Mouse (Mus musculus): Measurements from ENCODE around the gene Smg6. TPM values are rescaled to one million over a fixed set of nuclear protein-coding genes. Genes with fewer than 3 reads are reported as not detected.
A peak's percentile ranks its signal among the peaks of the same experiment; 100 is the strongest.

Gene Smg6
- polyA plus RNA-seq, 1 experiment from 2014 or later, result 11.3 TPM

DNA sequence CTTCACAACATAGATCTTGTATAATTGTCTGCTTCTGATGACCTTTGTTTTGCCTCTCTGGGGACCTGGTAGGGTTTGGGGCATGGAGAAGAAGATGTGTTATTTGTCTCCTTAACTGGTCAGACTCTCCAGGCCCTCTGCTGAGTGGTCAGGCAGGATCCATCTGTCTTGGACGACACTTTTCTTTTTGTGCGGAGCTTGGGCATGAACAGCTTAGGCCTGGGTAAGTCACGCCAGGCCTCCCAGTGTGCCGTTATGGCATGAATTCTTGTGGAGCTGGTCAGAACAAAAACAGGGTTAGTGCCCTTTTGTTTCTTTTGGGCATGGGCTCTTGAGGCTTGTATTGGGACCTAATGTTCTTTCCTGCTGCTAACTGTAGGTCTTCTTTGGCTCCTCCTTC lies 89.2 kb downstream of the Smg6 start:
- Histone ChIP-seq H3K4me1 (ENCODE audit: control insufficient read depth, insufficient read depth, low read length) (peaks cover 32% of the 10 kb centered on the region), H3K27me3 (ENCODE audit: control insufficient read depth, insufficient read depth, low read length) (no peaks in the 10 kb centered on the region), H3K4me3 (ENCODE audit: low read depth, low read length) (no peak overlapping the region), H3K36me3 (ENCODE audit: control insufficient read depth, insufficient read depth, low read length) (no peaks in the 10 kb centered on the region), H3K27ac (ENCODE audit: low read depth, low read length) (peak overlapping the region; percentile 91), H3K9me3 (replicated peaks; ENCODE audit: control insufficient read depth, low read length) (no peaks in the 10 kb centered on the region), H3K4me2 (no peak overlapping the region), H3K9ac (ENCODE audit: low read depth, low read length) (no peak overlapping the region)
- ATAC-seq (replicated peaks; ENCODE audit: insufficient number of reproducible peaks, low FRiP score, low TSS enrichment), result no peak
- WGBS (ENCODE audit: insufficient replicate concordance), result 68% methylated on average over 4 of the region's 4 CpGs

DNA sequence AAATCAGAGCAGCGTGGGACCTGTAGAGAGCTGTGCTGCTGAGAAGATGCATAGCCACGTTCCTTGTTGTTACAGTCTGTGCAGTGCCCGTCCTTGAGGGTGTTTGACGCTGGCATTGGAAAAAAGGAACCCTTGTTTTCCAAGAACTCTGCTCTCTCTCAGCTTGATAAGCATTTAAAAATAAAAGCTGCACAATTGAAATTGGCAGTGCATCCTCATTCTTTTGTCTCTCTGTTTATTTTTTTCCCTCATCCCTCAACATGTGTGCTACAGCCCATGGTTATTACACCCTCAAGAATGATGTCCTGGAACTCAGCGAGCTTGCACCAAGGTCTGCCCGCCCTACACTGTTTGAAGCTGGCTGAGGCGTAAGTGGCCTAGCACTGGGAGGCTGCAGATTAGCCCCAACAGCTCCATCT lies 89.8 kb downstream of the Smg6 start:
- no peaks in the 10 kb centered on the region for H3K9me3 ChIP-seq (replicated peaks; ENCODE audit: control insufficient read depth, low read length)
- H3K4me3 ChIP-seq (ENCODE audit: low read depth, low read length), result no peak overlapping the region
- no peak overlapping the region for H3K4me2 ChIP-seq
- H3K27ac ChIP-seq (ENCODE audit: low read depth, low read length), result peak overlapping the region; percentile 91
- no peaks in the 10 kb centered on the region for H3K27me3 ChIP-seq (ENCODE audit: control insufficient read depth, insufficient read depth, low read length)
- no peak overlapping the region for H3K9ac ChIP-seq (ENCODE audit: low read depth, low read length)
- peaks cover 32% of the 10 kb centered on the region for H3K4me1 ChIP-seq (ENCODE audit: control insufficient read depth, insufficient read depth, low read length)
- no peak for ATAC-seq (replicated peaks; ENCODE audit: insufficient number of reproducible peaks, low FRiP score, low TSS enrichment)
- no peaks in the 10 kb centered on the region for H3K36me3 ChIP-seq (ENCODE audit: control insufficient read depth, insufficient read depth, low read length)
- 55% methylated on average over 7 of the region's 7 CpGs for WGBS (ENCODE audit: insufficient replicate concordance)

DNA sequence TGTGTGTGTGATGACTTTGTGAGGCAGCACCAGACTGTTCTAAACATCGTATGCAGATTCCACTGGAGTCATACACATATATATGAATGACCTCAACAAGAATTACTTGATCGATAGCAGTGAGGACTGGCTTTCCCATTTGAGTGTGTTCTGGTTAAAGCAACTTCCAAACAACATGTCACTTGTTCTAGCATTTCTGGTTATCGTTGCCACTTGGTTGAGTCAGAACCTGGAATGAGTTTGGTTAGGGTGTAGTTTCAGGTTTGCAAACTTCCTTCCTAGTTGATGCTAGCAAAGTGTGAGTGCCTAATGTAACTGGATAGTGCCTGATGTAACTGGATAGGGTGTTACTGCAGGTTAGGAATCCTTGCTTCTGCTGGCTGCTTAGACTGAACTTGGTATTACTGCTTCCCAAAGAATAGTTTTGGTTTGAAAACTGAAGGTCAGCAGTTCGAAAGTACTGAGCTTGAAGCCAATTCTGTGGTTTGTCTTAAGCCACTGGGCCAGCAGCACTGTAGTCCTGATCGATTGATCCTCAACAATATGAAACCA lies 90.8 kb downstream of the Smg6 start:
- Histone ChIP-seq H3K4me2 (no peak overlapping the region), H3K4me1 (ENCODE audit: control insufficient read depth, insufficient read depth, low read length) (peaks cover 32% of the 10 kb centered on the region)
- no peak for ATAC-seq (replicated peaks; ENCODE audit: insufficient number of reproducible peaks, low FRiP score, low TSS enrichment)

DNA sequence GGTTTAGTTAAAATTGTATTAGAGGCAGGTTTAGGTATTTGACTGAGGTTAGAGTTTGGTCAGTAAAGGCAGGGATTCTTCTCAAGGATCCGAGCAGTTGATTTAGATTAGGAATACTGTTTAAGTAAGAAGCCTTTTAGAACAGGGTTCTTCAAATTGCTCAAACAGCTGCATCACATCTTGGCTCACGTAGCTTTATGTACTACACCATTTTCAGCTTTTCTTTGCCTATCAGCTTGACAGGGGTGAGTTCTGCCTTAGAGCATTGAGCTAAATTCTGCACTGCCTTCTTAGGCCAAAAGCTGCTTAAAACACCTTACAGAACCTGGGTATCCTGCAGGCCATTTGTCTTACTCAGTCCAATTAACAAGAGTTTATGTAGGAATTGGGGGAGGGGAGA lies 92.2 kb downstream of the Smg6 start:
- Histone ChIP-seq H3K27ac (ENCODE audit: low read depth, low read length) (no peak overlapping the region), H3K36me3 (ENCODE audit: control insufficient read depth, insufficient read depth, low read length) (no peaks in the 10 kb centered on the region), H3K4me2 (no peak overlapping the region), H3K9me3 (replicated peaks; ENCODE audit: control insufficient read depth, low read length) (no peaks in the 10 kb centered on the region), H3K4me1 (ENCODE audit: control insufficient read depth, insufficient read depth, low read length) (peaks cover 26% of the 10 kb centered on the region), H3K9ac (ENCODE audit: low read depth, low read length) (no peak overlapping the region), H3K4me3 (ENCODE audit: low read depth, low read length) (no peak overlapping the region), H3K27me3 (ENCODE audit: control insufficient read depth, insufficient read depth, low read length) (no peaks in the 10 kb centered on the region)
- ATAC-seq (replicated peaks; ENCODE audit: insufficient number of reproducible peaks, low FRiP score, low TSS enrichment), result no peak
- WGBS (ENCODE audit: insufficient replicate concordance), result 76% methylated on average over 2 of the region's 2 CpGs

More for the DNA sequence above, 90.8 kb downstream of the Smg6 start:
- Histone ChIP-seq H3K27me3 (ENCODE audit: control insufficient read depth, insufficient read depth, low read length) (no peaks in the 10 kb centered on the region), H3K27ac (ENCODE audit: low read depth, low read length) (peak overlapping the region; percentile 91; the same call in 1 of the 2 replicates), H3K9ac (ENCODE audit: low read depth, low read length) (no peak overlapping the region), H3K36me3 (ENCODE audit: control insufficient read depth, insufficient read depth, low read length) (no peaks in the 10 kb centered on the region), H3K4me3 (ENCODE audit: low read depth, low read length) (no peak overlapping the region), H3K9me3 (replicated peaks; ENCODE audit: control insufficient read depth, low read length) (no peaks in the 10 kb centered on the region)
- 86% methylated on average over 5 of the region's 5 CpGs for WGBS (ENCODE audit: insufficient replicate concordance)

DNA sequence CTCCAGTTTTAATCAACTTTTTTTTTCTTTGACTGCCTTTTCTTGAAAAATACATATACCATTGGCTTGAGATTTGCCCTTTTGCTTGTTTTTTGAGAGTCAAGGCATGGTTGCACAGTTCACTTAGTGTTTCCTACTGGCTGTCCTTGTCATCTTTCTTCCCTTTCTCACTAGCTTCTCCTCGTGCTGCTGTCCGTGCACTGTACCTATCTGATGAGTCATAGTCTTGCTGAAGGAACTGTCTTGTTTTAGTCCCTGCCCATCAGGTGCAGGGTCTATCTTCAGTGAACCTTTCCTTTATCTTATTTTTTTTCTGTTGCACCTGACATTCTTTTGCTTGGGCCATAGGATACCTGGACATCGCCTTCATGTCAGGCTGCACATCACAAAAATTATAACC lies 101.4 kb downstream of the Smg6 start:
- Histone ChIP-seq H3K27me3 (ENCODE audit: control insufficient read depth, insufficient read depth, low read length) (no peaks in the 10 kb centered on the region), H3K9me3 (replicated peaks; ENCODE audit: control insufficient read depth, low read length) (no peaks in the 10 kb centered on the region), H3K4me2 (no peak overlapping the region), H3K27ac (ENCODE audit: low read depth, low read length) (no peak overlapping the region), H3K36me3 (ENCODE audit: control insufficient read depth, insufficient read depth, low read length) (no peaks in the 10 kb centered on the region), H3K4me3 (ENCODE audit: low read depth, low read length) (no peak overlapping the region), H3K4me1 (ENCODE audit: control insufficient read depth, insufficient read depth, low read length) (no peaks in the 10 kb centered on the region), H3K9ac (ENCODE audit: low read depth, low read length) (no peak overlapping the region)
- no peak for ATAC-seq (replicated peaks; ENCODE audit: insufficient number of reproducible peaks, low FRiP score, low TSS enrichment)
- 67% methylated on average over 3 of the region's 3 CpGs for WGBS (ENCODE audit: insufficient replicate concordance)

DNA sequence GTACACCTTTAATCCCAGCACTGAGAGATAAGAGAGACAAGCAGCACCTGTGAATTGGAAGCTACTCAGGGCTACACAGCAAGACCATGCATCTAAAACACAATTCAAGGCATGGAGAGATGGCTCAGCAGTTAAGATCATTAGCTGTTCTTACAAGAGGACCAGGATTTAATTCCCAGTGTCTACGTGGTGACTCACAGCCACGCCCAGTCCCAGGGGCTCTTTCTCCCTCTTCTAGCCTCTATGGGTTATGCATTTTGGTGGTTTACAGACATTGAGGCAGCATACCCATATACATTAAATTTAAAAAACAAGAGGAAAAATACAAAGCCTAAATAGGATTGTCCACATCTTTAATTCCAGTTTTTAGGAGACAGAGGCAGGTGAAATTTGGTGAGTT lies 102.0 kb downstream of the Smg6 start:
- Histone ChIP-seq H3K4me1 (ENCODE audit: control insufficient read depth, insufficient read depth, low read length) (no peaks in the 10 kb centered on the region), H3K27me3 (ENCODE audit: control insufficient read depth, insufficient read depth, low read length) (no peaks in the 10 kb centered on the region), H3K4me3 (ENCODE audit: low read depth, low read length) (no peak overlapping the region), H3K4me2 (no peak overlapping the region), H3K9me3 (replicated peaks; ENCODE audit: control insufficient read depth, low read length) (no peaks in the 10 kb centered on the region), H3K27ac (ENCODE audit: low read depth, low read length) (no peak overlapping the region), H3K36me3 (ENCODE audit: control insufficient read depth, insufficient read depth, low read length) (no peaks in the 10 kb centered on the region), H3K9ac (ENCODE audit: low read depth, low read length) (no peak overlapping the region)
- no peak for ATAC-seq (replicated peaks; ENCODE audit: insufficient number of reproducible peaks, low FRiP score, low TSS enrichment)
- WGBS (ENCODE audit: insufficient replicate concordance), result 70% methylated on average over 2 of the region's 2 CpGs

DNA sequence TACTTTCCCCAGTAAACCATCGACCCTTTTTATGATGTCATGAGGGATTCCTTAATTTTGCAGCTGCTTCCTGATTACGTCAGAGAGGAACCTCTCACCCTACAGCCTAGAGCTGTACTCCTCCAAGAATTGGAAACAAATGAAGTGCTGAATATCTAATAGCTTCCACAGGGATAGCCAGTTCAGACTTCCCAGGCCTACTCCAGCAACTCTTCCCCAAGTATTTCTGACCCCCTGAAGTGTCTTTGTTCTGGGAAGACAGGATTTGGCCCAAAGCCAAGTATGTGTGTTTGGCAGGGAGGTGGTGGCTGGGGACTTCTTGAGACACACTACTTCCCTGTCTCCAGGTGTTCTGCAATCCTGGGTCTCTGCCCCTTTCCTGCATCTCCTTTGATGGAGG lies 105.6 kb downstream of the Smg6 start:
- H3K27ac ChIP-seq (ENCODE audit: low read depth, low read length), result no peak overlapping the region
- ATAC-seq (replicated peaks; ENCODE audit: insufficient number of reproducible peaks, low FRiP score, low TSS enrichment), result no peak

DNA sequence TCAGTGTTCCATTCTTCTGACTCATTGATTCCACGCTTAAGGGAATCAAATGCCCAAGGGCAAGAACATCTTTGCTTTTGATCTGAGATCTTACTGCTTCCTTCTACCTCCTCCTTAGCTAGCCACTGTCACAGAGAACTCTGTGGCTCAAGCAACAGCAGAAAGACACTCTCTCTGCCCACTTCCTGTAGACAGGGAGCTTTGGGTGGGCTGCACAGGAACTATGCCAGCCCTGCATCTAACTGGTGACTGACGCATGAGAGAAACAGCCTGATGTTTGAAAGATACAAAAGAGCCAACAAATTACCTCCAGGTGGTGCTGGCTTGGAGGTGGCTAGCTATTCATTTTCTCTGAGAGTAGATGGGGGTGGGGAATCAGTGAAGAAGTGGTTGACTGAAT lies 107.3 kb downstream of the Smg6 start:
- Histone ChIP-seq H3K9me3 (replicated peaks; ENCODE audit: control insufficient read depth, low read length) (no peaks in the 10 kb centered on the region), H3K9ac (ENCODE audit: low read depth, low read length) (no peak overlapping the region), H3K4me3 (ENCODE audit: low read depth, low read length) (no peak overlapping the region), H3K4me2 (no peak overlapping the region), H3K27ac (ENCODE audit: low read depth, low read length) (no peak overlapping the region), H3K36me3 (ENCODE audit: control insufficient read depth, insufficient read depth, low read length) (no peaks in the 10 kb centered on the region), H3K27me3 (ENCODE audit: control insufficient read depth, insufficient read depth, low read length) (no peaks in the 10 kb centered on the region), H3K4me1 (ENCODE audit: control insufficient read depth, insufficient read depth, low read length) (0 out of 2 replicates have a peak, but pooled peaks cover 3% of the 10 kb centered on the region)
- WGBS (ENCODE audit: insufficient replicate concordance), result 77% methylated on average over 2 of the region's 2 CpGs
- ATAC-seq (replicated peaks; ENCODE audit: insufficient number of reproducible peaks, low FRiP score, low TSS enrichment), result no peak

More for the DNA sequence above, 105.6 kb downstream of the Smg6 start:
- Histone ChIP-seq H3K4me2 (no peak overlapping the region), H3K9me3 (replicated peaks; ENCODE audit: control insufficient read depth, low read length) (no peaks in the 10 kb centered on the region), H3K4me3 (ENCODE audit: low read depth, low read length) (no peak overlapping the region), H3K9ac (ENCODE audit: low read depth, low read length) (no peak overlapping the region), H3K27me3 (ENCODE audit: control insufficient read depth, insufficient read depth, low read length) (no peaks in the 10 kb centered on the region), H3K36me3 (ENCODE audit: control insufficient read depth, insufficient read depth, low read length) (no peaks in the 10 kb centered on the region), H3K4me1 (ENCODE audit: control insufficient read depth, insufficient read depth, low read length) (0 out of 2 replicates have a peak, but pooled peaks cover 3% of the 10 kb centered on the region)
- WGBS (ENCODE audit: insufficient replicate concordance), result 75% methylated on average over 2 of the region's 2 CpGs

DNA sequence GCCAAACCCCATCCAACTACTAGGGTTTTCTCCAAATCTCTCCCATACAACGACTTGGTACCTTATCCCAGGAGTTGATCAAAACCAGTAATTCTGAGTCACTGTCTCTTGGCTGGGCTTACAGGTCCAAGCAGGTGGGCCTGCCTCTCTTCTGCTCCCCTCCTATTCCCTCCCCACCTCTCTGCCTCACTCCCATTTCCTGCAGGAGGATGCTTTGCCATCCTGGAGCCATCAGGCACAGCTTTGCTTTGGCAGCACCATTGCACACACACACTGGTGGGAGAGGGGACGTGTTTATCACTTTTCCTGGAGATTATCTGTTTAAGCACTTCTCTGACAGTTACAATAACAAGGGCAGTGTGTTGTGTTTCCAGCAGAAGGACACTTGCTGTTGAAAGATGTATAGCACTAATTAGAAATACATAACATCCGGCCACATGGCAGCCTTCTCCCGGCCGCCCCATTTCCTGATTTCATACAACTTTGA lies 108.0 kb downstream of the Smg6 start:
- ATAC-seq (replicated peaks; ENCODE audit: insufficient number of reproducible peaks, low FRiP score, low TSS enrichment), result no peak
- H3K4me3 ChIP-seq (ENCODE audit: low read depth, low read length), result no peak overlapping the region
- 0 out of 2 replicates have a peak, but pooled peaks cover 3% of the 10 kb centered on the region for H3K4me1 ChIP-seq (ENCODE audit: control insufficient read depth, insufficient read depth, low read length)
- 51% methylated on average over 5 of the region's 5 CpGs for WGBS (ENCODE audit: insufficient replicate concordance)
- no peak overlapping the region for H3K4me2 ChIP-seq
- 0 out of 2 replicates have a peak, but pooled peaks cover 2% of the 10 kb centered on the region for H3K36me3 ChIP-seq (ENCODE audit: control insufficient read depth, insufficient read depth, low read length)
- H3K27me3 ChIP-seq (ENCODE audit: control insufficient read depth, insufficient read depth, low read length), result no peaks in the 10 kb centered on the region
- no peak overlapping the region for H3K9ac ChIP-seq (ENCODE audit: low read depth, low read length)
- H3K27ac ChIP-seq (ENCODE audit: low read depth, low read length), result no peak overlapping the region
- H3K9me3 ChIP-seq (replicated peaks; ENCODE audit: control insufficient read depth, low read length), result no peaks in the 10 kb centered on the region

All from heart, embryonic 11.5 days (tissue).